Mouse (Mus musculus): Measurements from ENCODE around the gene Vezf1. TPM values are rescaled to one million over a fixed set of nuclear protein-coding genes. Genes with fewer than 3 reads are reported as not detected.
A peak's percentile ranks its signal among the peaks of the same experiment; 100 is the strongest.

Gene Vezf1
- polyA plus RNA-seq, 1 experiment: 14.2 TPM

DNA sequence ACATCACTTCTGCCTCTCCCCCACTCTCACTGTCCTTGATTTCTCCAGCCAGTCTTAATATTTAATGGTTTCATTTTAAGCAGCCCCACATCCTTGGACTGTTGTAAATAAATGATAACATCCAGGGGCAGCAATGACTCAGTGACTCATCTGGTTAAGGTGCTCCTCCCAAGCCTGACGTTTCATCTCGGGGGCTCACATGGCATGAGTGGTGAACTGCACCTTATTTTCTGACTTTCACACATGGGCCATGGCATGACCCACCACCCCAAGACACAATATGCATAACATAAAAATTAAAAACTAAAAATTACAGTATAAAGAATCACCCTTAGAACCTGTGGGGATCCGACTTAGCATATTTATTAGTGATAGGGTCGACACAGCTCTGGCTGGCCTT, 22.2 kb upstream of the Vezf1 start:
- DNase-seq (ENCODE audit: low read depth in 1 of 2, low spot score in 2 of 2): no peak
- Histone ChIP-seq H3K27me3 (ENCODE audit: control insufficient read depth, insufficient read depth, low read length) (no peaks in the 10 kb centered on the region), H3K4me3 (ENCODE audit: extremely low read depth, insufficient read depth, insufficient read length) (no peak overlapping the region), H3K27ac (ENCODE audit: insufficient read depth, low read length) (no peak overlapping the region), H3K4me1 (ENCODE audit: control insufficient read depth, insufficient read depth, insufficient read length) (peaks cover 6% of the 10 kb centered on the region; the same call in 1 of the 2 replicates), H3K36me3 (ENCODE audit: control insufficient read depth, insufficient read depth, low read length) (peaks cover 6% of the 10 kb centered on the region)
- no peak for TF ChIP-seq CTCF (IDR thresholded peaks at IDR 0.05; ENCODE audit: extremely low read depth, insufficient read depth, insufficient read length, insufficient replicate concordance)
- TF ChIP-seq POLR2A (IDR thresholded peaks at IDR 0.05; ENCODE audit: low read depth, low read length): no peak
- 77% methylated on average over 4 of the region's 4 CpGs for whole genome bisulfite sequencing

DNA sequence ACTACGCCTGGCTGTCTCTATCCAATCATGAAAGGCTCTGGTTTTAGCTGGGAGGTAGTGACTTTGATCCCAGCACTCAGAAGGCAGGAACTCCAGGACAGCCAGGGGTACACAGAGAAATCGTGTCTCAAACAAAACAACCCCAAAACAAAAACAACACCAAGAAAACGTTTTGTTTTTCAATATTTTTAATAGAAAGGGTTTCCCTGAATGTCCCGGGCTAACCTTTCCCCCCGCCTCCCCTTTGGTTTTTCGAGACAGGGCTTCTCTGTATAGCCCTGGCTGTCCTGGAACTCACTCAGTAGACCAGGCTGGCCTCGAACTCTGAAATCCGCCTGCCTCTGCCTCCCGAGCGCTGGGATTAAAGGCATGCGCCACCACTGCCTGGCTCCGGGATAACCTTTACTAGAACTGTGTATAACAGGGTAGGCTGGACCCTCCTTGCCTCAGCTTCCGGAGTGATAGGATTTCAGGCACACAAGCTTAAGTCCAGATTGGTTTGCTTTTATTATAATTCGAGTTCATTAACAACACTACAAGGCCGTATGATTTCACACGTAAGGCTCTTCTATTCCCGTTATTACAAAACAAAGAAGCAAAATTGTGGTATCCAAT, 21.6 kb upstream of the Vezf1 start:
- H3K4me3 ChIP-seq (ENCODE audit: extremely low read depth, insufficient read depth, insufficient read length): no peak overlapping the region
- no peak overlapping the region for H3K27ac ChIP-seq (ENCODE audit: insufficient read depth, low read length)
- no peak for DNase-seq (ENCODE audit: low read depth in 1 of 2, low spot score in 2 of 2)

DNA sequence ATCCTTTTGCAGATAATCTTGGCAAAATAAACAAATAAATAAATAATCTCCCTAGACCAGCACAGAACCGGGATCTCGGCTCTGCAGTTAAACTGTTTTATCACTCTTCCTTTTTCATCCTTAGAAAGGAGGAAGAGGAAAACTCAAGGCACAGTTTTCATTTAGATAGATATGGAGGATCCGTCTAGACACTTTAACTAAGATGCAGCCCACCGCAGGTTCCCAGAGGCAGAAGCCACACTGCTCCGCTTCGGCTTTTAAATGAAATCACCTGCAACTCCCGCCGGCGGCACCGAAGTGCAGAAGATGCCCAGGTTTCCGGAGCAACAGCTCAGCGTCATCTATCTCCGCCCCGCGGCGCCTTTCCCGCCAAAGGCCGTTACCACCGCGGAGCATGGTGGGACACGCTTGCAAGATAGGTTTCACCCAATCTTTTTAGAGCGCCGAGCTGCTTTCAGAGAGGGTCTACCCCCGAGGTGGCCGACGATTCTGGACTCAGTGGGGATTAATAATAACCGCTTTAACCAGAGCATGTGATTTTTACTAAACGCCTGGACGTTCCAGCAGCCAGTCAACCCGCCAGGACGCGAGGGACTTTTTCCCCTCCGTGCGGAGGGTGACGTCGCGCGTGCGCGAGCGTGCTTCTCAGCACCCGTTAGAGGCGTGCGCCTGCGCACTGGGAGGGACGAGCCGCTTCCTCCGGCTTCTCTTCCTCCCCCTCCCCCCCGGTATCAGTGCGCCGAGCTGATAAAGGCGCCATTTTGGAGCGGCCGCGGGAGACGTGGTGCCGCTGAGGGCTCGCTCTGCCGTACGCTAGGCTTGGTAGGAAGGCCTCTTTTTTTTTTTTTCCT, 20.9 kb upstream of the Vezf1 start, which contains the start of gene Srsf1:
TSS of gene Srsf1 (plus strand) at position 430 of the 851 bp plus-strand sequence.
- Histone ChIP-seq H3K36me3 (ENCODE audit: control insufficient read depth, insufficient read depth, low read length) (peaks cover 9% of the 10 kb centered on the region), H3K4me3 (ENCODE audit: extremely low read depth, insufficient read depth, insufficient read length) (peak within 1 kb of the TSS; percentile 98), H3K27me3 (ENCODE audit: control insufficient read depth, insufficient read depth, low read length) (no peaks in the 10 kb centered on the region), H3K4me1 (ENCODE audit: control insufficient read depth, insufficient read depth, insufficient read length) (peaks cover 6% of the 10 kb centered on the region; the same call in 1 of the 2 replicates), H3K27ac (ENCODE audit: insufficient read depth, low read length) (peak within 1 kb of the TSS; percentile 99)
- DNase-seq (ENCODE audit: low read depth in 1 of 2, low spot score in 2 of 2): peak; percentile 97 to 98
- TF ChIP-seq POLR2A (IDR thresholded peaks at IDR 0.05; ENCODE audit: low read depth, low read length) (peak; percentile 90), CTCF (IDR thresholded peaks at IDR 0.05; ENCODE audit: extremely low read depth, insufficient read depth, insufficient read length, insufficient replicate concordance) (no peak)
- WGBS: under 1% methylated on average over 59 of the region's 60 CpGs

More for the DNA sequence above, 21.6 kb upstream of the Vezf1 start:
- Histone ChIP-seq H3K36me3 (ENCODE audit: control insufficient read depth, insufficient read depth, low read length) (peaks cover 9% of the 10 kb centered on the region), H3K4me1 (ENCODE audit: control insufficient read depth, insufficient read depth, insufficient read length) (peaks cover 6% of the 10 kb centered on the region; the same call in 1 of the 2 replicates), H3K27me3 (ENCODE audit: control insufficient read depth, insufficient read depth, low read length) (no peaks in the 10 kb centered on the region)
- TF ChIP-seq CTCF (IDR thresholded peaks at IDR 0.05; ENCODE audit: extremely low read depth, insufficient read depth, insufficient read length, insufficient replicate concordance) (no peak), POLR2A (IDR thresholded peaks at IDR 0.05; ENCODE audit: low read depth, low read length) (no peak)
- 41% methylated on average over 17 of the region's 17 CpGs for WGBS

DNA sequence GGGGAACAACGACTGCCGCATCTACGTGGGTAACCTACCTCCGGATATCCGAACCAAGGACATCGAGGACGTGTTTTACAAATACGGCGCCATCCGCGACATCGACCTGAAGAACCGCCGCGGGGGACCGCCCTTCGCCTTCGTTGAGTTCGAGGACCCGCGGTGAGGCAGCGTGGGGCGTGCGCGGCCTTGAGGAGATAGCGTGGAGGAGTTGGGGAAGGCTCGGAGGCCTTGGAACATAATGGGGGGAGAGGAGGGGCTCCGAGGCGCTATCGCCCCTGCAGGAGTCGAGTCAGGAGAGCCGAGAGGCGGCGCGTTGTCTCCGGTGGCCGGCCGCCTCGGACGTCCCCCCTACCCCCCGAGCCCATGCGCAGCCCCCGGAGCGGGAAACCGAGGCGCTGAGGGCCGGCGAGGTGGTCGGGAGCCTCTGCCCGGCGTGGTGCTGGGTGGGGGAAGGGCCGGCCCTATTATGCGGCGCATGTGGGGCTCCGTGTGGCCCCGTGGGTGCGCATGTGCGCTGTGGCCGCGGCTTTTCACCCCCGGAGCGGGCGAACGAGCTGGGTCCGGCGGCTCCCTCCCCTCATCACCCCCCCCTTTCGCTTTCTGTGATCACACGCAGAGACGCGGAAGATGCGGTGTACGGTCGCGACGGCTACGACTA, 20.1 kb upstream of the Vezf1 start:
- peaks cover 6% of the 10 kb centered on the region; the same call in 1 of the 2 replicates for H3K4me1 ChIP-seq (ENCODE audit: control insufficient read depth, insufficient read depth, insufficient read length)
- H3K4me3 ChIP-seq (ENCODE audit: extremely low read depth, insufficient read depth, insufficient read length): peak overlapping the region; percentile 98
- H3K27ac ChIP-seq (ENCODE audit: insufficient read depth, low read length): peak overlapping the region; percentile 99
- TF ChIP-seq CTCF (IDR thresholded peaks at IDR 0.05; ENCODE audit: extremely low read depth, insufficient read depth, insufficient read length, insufficient replicate concordance): no peak
- DNase-seq (ENCODE audit: low read depth in 1 of 2, low spot score in 2 of 2): peak in 1 of 2 experiments; percentile 68
- no peaks in the 10 kb centered on the region for H3K27me3 ChIP-seq (ENCODE audit: control insufficient read depth, insufficient read depth, low read length)
- under 1% methylated on average over 76 of the region's 76 CpGs for WGBS
- H3K36me3 ChIP-seq (ENCODE audit: control insufficient read depth, insufficient read depth, low read length): peaks cover 12% of the 10 kb centered on the region

DNA sequence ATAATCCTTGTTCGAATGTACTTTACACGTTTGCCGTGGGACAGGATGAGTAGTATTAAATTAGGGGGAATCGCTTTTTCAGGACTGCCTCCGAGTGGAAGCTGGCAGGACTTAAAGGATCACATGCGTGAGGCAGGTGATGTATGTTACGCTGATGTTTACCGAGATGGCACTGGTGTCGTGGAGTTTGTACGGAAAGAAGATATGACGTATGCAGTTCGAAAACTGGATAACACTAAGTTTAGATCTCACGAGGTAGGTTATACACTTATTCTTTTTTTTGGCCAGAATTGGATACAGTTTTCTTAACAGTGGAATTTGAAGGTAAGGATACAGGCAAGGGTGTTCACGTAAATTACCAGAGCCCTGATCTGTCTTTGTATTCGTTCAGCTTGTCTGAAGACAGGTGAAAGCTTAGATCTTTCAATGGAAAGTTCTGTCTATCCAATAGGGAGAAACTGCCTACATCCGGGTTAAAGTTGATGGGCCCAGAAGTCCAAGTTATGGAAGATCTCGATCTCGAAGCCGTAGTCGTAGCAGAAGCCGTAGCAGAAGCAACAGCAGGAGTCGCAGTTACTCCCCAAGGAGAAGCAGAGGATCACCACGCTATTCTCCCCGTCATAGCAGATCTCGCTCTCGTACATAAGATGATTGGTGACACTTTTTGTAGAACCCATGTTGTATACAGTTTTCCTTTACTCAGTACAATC, 19.0 kb upstream of the Vezf1 start:
- H3K4me3 ChIP-seq (ENCODE audit: extremely low read depth, insufficient read depth, insufficient read length): peak overlapping the region; percentile 98
- WGBS: 9% methylated on average over 26 of the region's 26 CpGs
- 0 out of 2 replicates have a peak overlapping the region, but pooled peaks have one; percentile 14 for H3K27ac ChIP-seq (ENCODE audit: insufficient read depth, low read length)
- peaks cover 13% of the 10 kb centered on the region for H3K36me3 ChIP-seq (ENCODE audit: control insufficient read depth, insufficient read depth, low read length)
- peaks cover 6% of the 10 kb centered on the region; the same call in 1 of the 2 replicates for H3K4me1 ChIP-seq (ENCODE audit: control insufficient read depth, insufficient read depth, insufficient read length)
- no peak for DNase-seq (ENCODE audit: low read depth in 1 of 2, low spot score in 2 of 2)
- H3K27me3 ChIP-seq (ENCODE audit: control insufficient read depth, insufficient read depth, low read length): no peaks in the 10 kb centered on the region
- TF ChIP-seq POLR2A (IDR thresholded peaks at IDR 0.05; ENCODE audit: low read depth, low read length) (no peak), CTCF (IDR thresholded peaks at IDR 0.05; ENCODE audit: extremely low read depth, insufficient read depth, insufficient read length, insufficient replicate concordance) (no peak)

DNA sequence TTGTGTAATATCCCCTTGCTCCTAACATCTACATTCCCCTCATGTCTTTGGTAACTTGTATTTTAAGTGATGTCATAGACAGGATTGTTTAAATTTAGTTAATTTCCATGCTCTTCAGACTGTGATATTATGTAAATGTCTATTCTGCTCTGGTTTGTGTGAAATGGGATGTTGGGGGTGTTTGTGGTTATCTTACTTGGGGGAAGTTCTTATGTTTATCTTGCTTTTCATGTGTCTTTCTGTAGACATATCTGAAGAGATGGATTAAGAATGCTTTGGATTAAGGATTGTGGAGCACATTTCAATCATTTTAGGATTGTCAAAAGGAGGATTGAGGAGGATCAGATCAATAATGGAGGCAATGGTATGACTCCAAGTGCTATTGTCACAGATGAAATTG, 18.3 kb upstream of the Vezf1 start:
- no peak for DNase-seq (ENCODE audit: low read depth in 1 of 2, low spot score in 2 of 2)
- no peaks in the 10 kb centered on the region for H3K27me3 ChIP-seq (ENCODE audit: control insufficient read depth, insufficient read depth, low read length)
- H3K4me3 ChIP-seq (ENCODE audit: extremely low read depth, insufficient read depth, insufficient read length): no peak overlapping the region; the same call in 1 of the 2 replicates
- TF ChIP-seq POLR2A (IDR thresholded peaks at IDR 0.05; ENCODE audit: low read depth, low read length) (no peak), CTCF (IDR thresholded peaks at IDR 0.05; ENCODE audit: extremely low read depth, insufficient read depth, insufficient read length, insufficient replicate concordance) (no peak)
- H3K36me3 ChIP-seq (ENCODE audit: control insufficient read depth, insufficient read depth, low read length): peaks cover 13% of the 10 kb centered on the region
- H3K4me1 ChIP-seq (ENCODE audit: control insufficient read depth, insufficient read depth, insufficient read length): peaks cover 6% of the 10 kb centered on the region; the same call in 1 of the 2 replicates
- no peak overlapping the region for H3K27ac ChIP-seq (ENCODE audit: insufficient read depth, low read length)
